Comparison of ENCODE assay signal across 38 mouse cellular contexts in genomic region chr5:137046991-137047390, GRCm38 (mm10). TPM values are rescaled to one million over a fixed set of nuclear protein-coding genes. Genes with fewer than 3 reads are reported as not detected.
DNase-seq lines count a peak whose midpoint lies in the region; ATAC-seq and TF ChIP-seq lines count a peak whose summit lies in the region.
"Had no signal": no experiment of that assay in that cellular context is flagged by ENCODE, and none has a peak within 500 bp of the region (broad histone marks: within the 10 kb centered on the region; RNA-seq: fewer than 3 reads in every experiment).

No protein-coding gene starts in this region.

- no peak for ATAC-seq in forebrain, postnatal 0 days
- no peak for ATAC-seq in forebrain, embryonic 13.5 days
- no peak for ATAC-seq in megakaryocyte-erythroid progenitor cell, adult 5-6 weeks (replicated peaks; ENCODE audit: low FRiP score, low TSS enrichment, poor library complexity, severe bottlenecking)
- ATAC-seq: lung, postnatal 0 days had no signal

- no peak for TF ChIP-seq POLR2A in ES-Bruce4 (IDR thresholded peaks at IDR 0.05; ENCODE audit: insufficient read depth, low read length)

- no peaks in the 10 kb centered on the region for H3K27me3 ChIP-seq in forebrain, postnatal 0 days (ENCODE audit: insufficient read depth, low read length)
- H3K27me3 ChIP-seq in forebrain, embryonic 13.5 days = no peaks in the 10 kb centered on the region
- no peaks in the 10 kb centered on the region for H3K27me3 ChIP-seq in ES-Bruce4 (ENCODE audit: control insufficient read depth, insufficient read depth, low read length, poor library complexity, severe bottlenecking)
- H3K27me3 ChIP-seq: CH12.LX; hindbrain, embryonic 15.5 days; kidney, embryonic 15.5 days; limb, embryonic 15.5 days; neural tube, embryonic 15.5 days had no signal

- DNase-seq in forebrain, postnatal 0 days = no peak
- DNase-seq in 3T3-L1 (ENCODE audit: low read depth, low spot score) = peak; percentile 63
- peak; percentile 32 for DNase-seq in induced T-regulatory cell, adult 2 months (ENCODE audit: low read depth)
- DNase-seq in right cerebral cortex, adult 2 months (ENCODE audit: low spot score in 2 of 2) = no peak
- DNase-seq: adrenal gland, adult 2 months; adrenal gland, postnatal 36 days; B cell, adult 2 months; cerebellum, adult 9-10 months; cerebellum, postnatal 36 days; gastrocnemius, adult 2 months; gastrocnemius, postnatal 36 days; heart, adult 18-20 months; heart, postnatal 14 days; kidney, adult 18-20 months; kidney, postnatal 36 days; layer of hippocampus, postnatal 36 days; liver, embryonic 13.5 days; lung, adult 18-20 months; lung, postnatal 4 days; retina, postnatal 1 day; right cerebral cortex, postnatal 25 days; thymus, adult 18-20 months; thymus, postnatal 25 days had no signal

- H3K4me2 ChIP-seq in forebrain, postnatal 0 days (ENCODE audit: low read depth) = no peak overlapping the region
- no peak overlapping the region for H3K4me2 ChIP-seq in forebrain, embryonic 13.5 days

- TF ChIP-seq EP300 in ES-Bruce4 (IDR thresholded peaks at IDR 0.05; ENCODE audit: insufficient read depth, low read depth, low read length) = peak; percentile 87

- H3K9me3 ChIP-seq in forebrain, postnatal 0 days (ENCODE audit: low read length) = no peaks in the 10 kb centered on the region
- H3K9me3 ChIP-seq in forebrain, embryonic 13.5 days (replicated peaks) = no peaks in the 10 kb centered on the region
- no peaks in the 10 kb centered on the region for H3K9me3 ChIP-seq in ES-Bruce4 (replicated peaks; ENCODE audit: control insufficient read depth, insufficient read depth, low read length, poor library complexity, severe bottlenecking)
- H3K9me3 ChIP-seq: heart, embryonic 13.5 days; hindbrain, embryonic 10.5 days; hindbrain, embryonic 15.5 days; kidney, embryonic 15.5 days; limb, embryonic 10.5 days; limb, embryonic 15.5 days; liver, embryonic 13.5 days; megakaryocyte, embryonic 14.5 days; neural tube, embryonic 15.5 days had no signal

- peaks cover 8% of the 10 kb centered on the region for H3K4me1 ChIP-seq in forebrain, postnatal 0 days (ENCODE audit: insufficient read depth)
- peaks cover 18% of the 10 kb centered on the region for H3K4me1 ChIP-seq in forebrain, embryonic 13.5 days
- peaks cover 5% of the 10 kb centered on the region for H3K4me1 ChIP-seq in ES-Bruce4 (ENCODE audit: control insufficient read depth, insufficient read depth, low read length)

- no peak overlapping the region for H3K4me3 ChIP-seq in forebrain, postnatal 0 days (ENCODE audit: low read depth, low read length)
- H3K4me3 ChIP-seq in forebrain, embryonic 13.5 days = no peak overlapping the region
- H3K4me3 ChIP-seq in ES-Bruce4 (ENCODE audit: low read depth, low read length) = no peak overlapping the region

- peak overlapping the region; percentile 76; the same call in 1 of the 2 replicates for H3K27ac ChIP-seq in forebrain, postnatal 0 days (ENCODE audit: low read depth, low read length)
- no peak overlapping the region for H3K27ac ChIP-seq in forebrain, embryonic 13.5 days
- H3K27ac ChIP-seq in ES-Bruce4 (ENCODE audit: insufficient read depth, low read length) = peak overlapping the region; percentile 73; the same call in 1 of the 2 replicates
- H3K27ac ChIP-seq: gastrocnemius, adult 2 months; heart, embryonic 13.5 days; kidney, embryonic 15.5 days; limb, embryonic 15.5 days; liver, embryonic 13.5 days; stomach, postnatal 0 days had no signal

- peaks cover 9% of the 10 kb centered on the region for H3K36me3 ChIP-seq in forebrain, postnatal 0 days (ENCODE audit: insufficient read depth)
- H3K36me3 ChIP-seq in forebrain, embryonic 13.5 days (ENCODE audit: poor library complexity, severe bottlenecking) = peaks cover 10% of the 10 kb centered on the region
- no peaks in the 10 kb centered on the region for H3K36me3 ChIP-seq in ES-Bruce4 (ENCODE audit: control insufficient read depth, insufficient read depth, low read length, poor library complexity, severe bottlenecking)

- no peak for TF ChIP-seq CTCF in forebrain, postnatal 0 days (IDR thresholded peaks at IDR 0.05; ENCODE audit: low read depth)
- TF ChIP-seq CTCF in ES-Bruce4 (IDR thresholded peaks at IDR 0.05; ENCODE audit: low read depth, low read length) = no peak

- H3K9ac ChIP-seq in forebrain, postnatal 0 days = no peak overlapping the region
- no peak overlapping the region for H3K9ac ChIP-seq in forebrain, embryonic 13.5 days
- H3K9ac ChIP-seq in ES-Bruce4 (ENCODE audit: low read depth, poor library complexity, severe bottlenecking) = no peak overlapping the region
- H3K9ac ChIP-seq: heart, embryonic 13.5 days; hindbrain, embryonic 15.5 days; kidney, embryonic 15.5 days; limb, embryonic 15.5 days; liver, embryonic 13.5 days; neural tube, embryonic 15.5 days had no signal

RNA-seq across cellular contexts. Expression of gene Ap1s1, which starts 1.1 kb away (rescaled TPM):
- 105 and 144 TPM in 2 replicates for total RNA-seq in forebrain, postnatal 0 days (2014; rRNA removed)
- 335 and 346 TPM in 2 replicates for polyA plus RNA-seq in forebrain, postnatal 0 days (2015; fragmentation: Nextera tagmentation; extraction: Ambion mirVana)
- polyA plus RNA-seq in forebrain, embryonic 13.5 days (2015; fragmentation: Nextera tagmentation; extraction: Ambion mirVana) = 252 and 260 TPM in 2 replicates
- 68.6 and 78.9 TPM in 2 replicates for polyA plus RNA-seq in ES-Bruce4 (2011; ENCODE audit: insufficient read depth, insufficient read length, low read depth, missing spikeins)
- 52.2 and 78.7 TPM in 2 replicates for total RNA-seq in megakaryocyte-erythroid progenitor cell, adult 5-6 weeks (2014; fragmentation: Nextera tagmentation)
- total RNA-seq in megakaryocyte-erythroid progenitor cell, adult 5-6 weeks (2017) = 46.5 and 50.2 TPM in 2 replicates

RNA-seq across cellular contexts. Expression of gene Vgf, which starts 20.8 kb away (rescaled TPM):
- 82.7 and 116 TPM in 2 replicates for total RNA-seq in forebrain, postnatal 0 days (2014; rRNA removed)
- polyA plus RNA-seq in forebrain, postnatal 0 days (2015; fragmentation: Nextera tagmentation; extraction: Ambion mirVana) = 26.7 and 40.0 TPM in 2 replicates
- polyA plus RNA-seq in forebrain, embryonic 13.5 days (2015; fragmentation: Nextera tagmentation; extraction: Ambion mirVana) = 0.89 and 1.0 TPM in 2 replicates
- polyA plus RNA-seq in ES-Bruce4 (2011; ENCODE audit: insufficient read depth, insufficient read length, low read depth, missing spikeins) = 3.7 and 5.7 TPM in 2 replicates
- total RNA-seq in megakaryocyte-erythroid progenitor cell, adult 5-6 weeks (2014; fragmentation: Nextera tagmentation) = not detected in 2 replicates
- total RNA-seq in megakaryocyte-erythroid progenitor cell, adult 5-6 weeks (2017) = 0.27 and 0.47 TPM in 2 replicates
- total RNA-seq: gastrocnemius, adult 2 months; gastrocnemius, postnatal 36 days; heart, adult 18-20 months; heart, postnatal 14 days had no signal
- polyA plus RNA-seq: activated CD4-positive, CD25-positive, alpha-beta regulatory T cell, adult 4 months; liver, embryonic 13.5 days had no signal

RNA-seq across cellular contexts. Expression of gene Serpine1, which starts 25.1 kb away (rescaled TPM):
- total RNA-seq in forebrain, postnatal 0 days (2014; rRNA removed) = 1.2 and 3.1 TPM in 2 replicates
- polyA plus RNA-seq in forebrain, postnatal 0 days (2015; fragmentation: Nextera tagmentation; extraction: Ambion mirVana) = 0.06 and 0.28 TPM in 2 replicates
- 0.14 and 0.21 TPM in 2 replicates for polyA plus RNA-seq in forebrain, embryonic 13.5 days (2015; fragmentation: Nextera tagmentation; extraction: Ambion mirVana)
- polyA plus RNA-seq in ES-Bruce4 (2011; ENCODE audit: insufficient read depth, insufficient read length, low read depth, missing spikeins) = 32.8 and 33.4 TPM in 2 replicates
- 0.72 TPM in 1 of 2 replicates, not detected in the other for total RNA-seq in megakaryocyte-erythroid progenitor cell, adult 5-6 weeks (2014; fragmentation: Nextera tagmentation)
- 0.94 TPM in 1 of 2 replicates, not detected in the other for total RNA-seq in megakaryocyte-erythroid progenitor cell, adult 5-6 weeks (2017)
- polyA plus RNA-seq: activated CD4-positive, CD25-positive, alpha-beta regulatory T cell, adult 4 months; hindbrain, embryonic 10.5 days had no signal

RNA-seq across cellular contexts. Expression of gene Znhit1, which starts 59.2 kb away (rescaled TPM):
- 66.1 and 96.9 TPM in 2 replicates for total RNA-seq in forebrain, postnatal 0 days (2014; rRNA removed)
- polyA plus RNA-seq in forebrain, postnatal 0 days (2015; fragmentation: Nextera tagmentation; extraction: Ambion mirVana) = 176 and 201 TPM in 2 replicates
- 110 and 113 TPM in 2 replicates for polyA plus RNA-seq in forebrain, embryonic 13.5 days (2015; fragmentation: Nextera tagmentation; extraction: Ambion mirVana)
- 26.6 and 27.0 TPM in 2 replicates for polyA plus RNA-seq in ES-Bruce4 (2011; ENCODE audit: insufficient read depth, insufficient read length, low read depth, missing spikeins)
- 67.3 and 75.0 TPM in 2 replicates for total RNA-seq in megakaryocyte-erythroid progenitor cell, adult 5-6 weeks (2014; fragmentation: Nextera tagmentation)
- 18.8 and 21.6 TPM in 2 replicates for total RNA-seq in megakaryocyte-erythroid progenitor cell, adult 5-6 weeks (2017)

Comparison
In these comparisons a context has a peak if more than half of its experiments do, and no peak if none do; other contexts are left out.
1. DNase-seq: peak in 3T3-L1 (single experiment) and induced T-regulatory cell, adult 2 months (single experiment); none in forebrain, postnatal 0 days (single experiment) and right cerebral cortex, adult 2 months (0 of 2).
2. RNA of gene Serpine1, which starts 25.1 kb away (polyA plus RNA-seq): 32.8 to 33.4 TPM in ES-Bruce4; 0.06 to 0.28 TPM in forebrain, postnatal 0 days and 0.14 to 0.21 TPM in forebrain, embryonic 13.5 days; every median in the first group is over 10 times any median in the second.